Mouse (Mus musculus) NIH3T3 (cell line): ENCODE data around the gene Gm9774.

Experiments used
- DNase-seq: peaks from one replicate; pipeline ENCODE4 v3.0.0-alpha.2; 2012; ENCODE audit warnings: low read depth

Gene Gm9774

GRCm38 (mm10) chr3:92429323-92429722 lies at the start of gene Gm9774:
Gene Gm9774 (minus strand): TSS chr3:92429423.
- DNase-seq = no peak

GRCm38 (mm10) chr3:92470111-92470510 lies 40.9 kb upstream of the Gm9774 start:
- no peak for DNase-seq

- DNase-seq = no peak
Measured at GRCm38 (mm10) chr3:92467424-92467823, 38.2 kb upstream of the Gm9774 start.

GRCm38 (mm10) chr3:92466576-92466975 lies 37.4 kb upstream of the Gm9774 start:
- DNase-seq = no peak

- no peak for DNase-seq
Measured at GRCm38 (mm10) chr3:92458620-92459019, 29.4 kb upstream of the Gm9774 start, which contains the start of gene Sprr3. Gene Sprr3 (minus strand): TSS chr3:92458720.

GRCm38 (mm10) chr3:92455151-92455550 lies 25.9 kb upstream of the Gm9774 start:
- DNase-seq = no peak

- no peak for DNase-seq
Measured at GRCm38 (mm10) chr3:92440177-92440576, 11.0 kb upstream of the Gm9774 start.

- DNase-seq = no peak
Measured at GRCm38 (mm10) chr3:92438689-92439088, 9.5 kb upstream of the Gm9774 start, which contains the start of gene Sprr1b. Gene Sprr1b (minus strand): TSS chr3:92438789.

- no peak for DNase-seq
Measured at GRCm38 (mm10) chr3:92432282-92432681, 3.1 kb upstream of the Gm9774 start, which contains the start of gene Sprr2k. Gene Sprr2k (plus strand): TSS chr3:92432582.

- DNase-seq = no peak
Measured at GRCm38 (mm10) chr3:92417782-92418181, 11.4 kb downstream of the Gm9774 start, which contains the start of gene Sprr2j-ps. Gene Sprr2j-ps (plus strand): TSS chr3:92418082.

- no peak for DNase-seq
Measured at GRCm38 (mm10) chr3:92407691-92408090, 21.5 kb downstream of the Gm9774 start, which contains the start of gene Sprr2i. Gene Sprr2i (plus strand): TSS chr3:92407991.

GRCm38 (mm10) chr3:92394301-92394700 lies 34.9 kb downstream of the Gm9774 start:
- peak; percentile 1 for DNase-seq

GRCm38 (mm10) chr3:92385385-92385784 lies 43.8 kb downstream of the Gm9774 start, which contains the start of gene Sprr2h:
Gene Sprr2h (plus strand): TSS chr3:92385685.
- no peak for DNase-seq
